Mouse (Mus musculus) heart, adult 2 months (tissue): ENCODE measurements at regions not wholly inside any gene's neighbourhood (a gene's known extent, or its start where the extent isn't known, plus 50 kb on each side); places are given as distances from the start of the nearest gene placed in this dataset.

Experiments
- DNase-seq, 2 experiments: peaks; one replicate each; pipeline ENCODE4 v3.0.0; 2021
- H3K27ac ChIP-seq: fragments of 200-600 bp; 2 replicates; pipeline ENCODE4 v1.8.1; 2022
- H3K27me3 ChIP-seq: fragments of 200-500 bp; 2 replicates; pipeline ENCODE4 v1.6.1; 2012; ENCODE audit warnings: mild to moderate bottlenecking, low read length, inconsistent platforms, mixed read lengths; ENCODE audit not compliant: control insufficient read depth, insufficient read depth
- H3K36me3 ChIP-seq: fragments of 200-500 bp; 2 replicates; pipeline ENCODE4 v1.6.1; 2012; ENCODE audit warnings: low read length, inconsistent platforms; ENCODE audit not compliant: control insufficient read depth, insufficient read depth
- H3K4me1 ChIP-seq: fragments of 200-500 bp; 2 replicates; pipeline ENCODE4 v1.6.1; 2011; ENCODE audit warnings: low read length; ENCODE audit not compliant: control insufficient read depth, insufficient read depth
- H3K4me3 ChIP-seq: fragments of 200-600 bp; 2 replicates; pipeline ENCODE4 v1.8.1; 2022
- H3K79me2 ChIP-seq: fragments of 200-500 bp; replicated peaks from 2 replicates; pipeline ENCODE4 v1.6.1; 2012; ENCODE audit warnings: mild to moderate bottlenecking, inconsistent platforms, low read length, moderate library complexity, mixed read lengths; ENCODE audit not compliant: control insufficient read depth, insufficient read depth
- H3K9ac ChIP-seq: fragments of 200-500 bp; 2 replicates; pipeline ENCODE4 v1.6.1; 2012; ENCODE audit warnings: low read depth, mild to moderate bottlenecking, control low read depth, inconsistent platforms, low read length, mixed read lengths
- CTCF ChIP-seq: fragments of 200-600 bp; IDR thresholded peaks from 2 replicates; pipeline ENCODE4 v1.8.1; 2022; ENCODE audit warnings: antibody characterized with exemption, mild to moderate bottlenecking, moderate library complexity
- EP300 ChIP-seq: fragments of 200-500 bp; IDR thresholded peaks from 2 replicates; pipeline ENCODE4 v1.6.1; 2011; ENCODE audit warnings: low read depth, low read length, control low read depth; ENCODE audit not compliant: insufficient read depth
- POLR2A ChIP-seq: fragments of 200-500 bp; IDR thresholded peaks from 2 replicates; pipeline ENCODE4 v1.6.1; 2011; ENCODE audit warnings: mild to moderate bottlenecking, low read depth, low read length, control low read depth; ENCODE audit not compliant: insufficient read depth
- whole genome bisulfite sequencing: fragments of 180-500 bp; shearing (Covaris S2); methylation state at CpG from one replicate; pipeline ENCODE4 v1.1.7; 2018; 5-methylcytosine and 5-hydroxymethylcytosine counted together
- intact Hi-C: fragments of 180-260 bp; cut with DNase I; formaldehyde crosslinking; loops from one replicate; pipeline ENCODE4 v1.15.1; 2025

DNA sequence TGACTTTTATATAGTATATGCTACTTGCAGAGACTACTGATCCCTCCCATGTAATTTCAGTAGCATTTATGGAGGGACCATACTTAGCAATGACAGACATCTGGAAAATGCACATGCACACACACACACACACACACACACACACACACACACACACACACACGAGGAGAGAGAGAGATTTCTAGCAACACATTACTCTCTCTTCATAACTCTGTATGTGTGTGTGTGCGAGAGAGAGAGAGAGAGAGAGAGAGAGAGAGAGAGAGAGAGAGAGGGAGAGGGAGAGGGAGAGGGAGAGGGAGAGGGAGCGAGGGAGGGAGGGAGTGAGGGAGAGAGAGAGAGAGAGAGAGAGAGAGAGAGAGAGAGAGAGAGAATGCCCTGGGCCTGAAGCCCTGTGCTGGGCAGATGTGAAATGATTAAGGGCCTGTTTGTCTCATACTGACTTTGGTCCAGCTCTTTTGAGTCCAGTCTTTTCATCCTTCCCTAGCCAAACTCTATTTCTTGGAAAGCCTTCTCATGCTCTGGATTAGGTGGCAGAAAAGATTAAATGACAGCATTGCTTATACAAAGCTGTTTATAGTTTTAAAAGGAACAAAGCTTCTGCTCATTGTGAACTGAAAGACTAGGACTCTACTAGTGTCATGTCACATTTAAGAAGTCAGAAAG is 106.4 kb upstream of the 4933402D24Rik start:
- Histone ChIP-seq H3K36me3 (peaks cover 2% of the 10 kb centered on the region; the same call in 1 of the 2 replicates), H3K4me3 (no peak overlapping the region), H3K27me3 (no peaks in the 10 kb centered on the region), H3K9ac (no peak overlapping the region), H3K4me1 (peaks cover 6% of the 10 kb centered on the region), H3K27ac (no peak overlapping the region), H3K79me2 (no peaks in the 10 kb centered on the region)
- intact Hi-C loops, result loop anchor here (10.0 kb wide), 1 partner anchor 239 kb away; no protein-coding TSS in a partner anchor
- TF ChIP-seq CTCF (no peak), EP300 (no peak), POLR2A (no peak)
- 53% methylated on average over 2 of the region's 3 CpGs for WGBS
- no peak for DNase-seq

GRCm38 (mm10) chr1:63871831-63872230 is 102.8 kb upstream of the 4933402D24Rik start:
- Histone ChIP-seq H3K27ac (0 out of 2 replicates have a peak overlapping the region, but pooled peaks have one; percentile 19), H3K4me3 (no peak overlapping the region), H3K36me3 (peaks cover 2% of the 10 kb centered on the region; the same call in 1 of the 2 replicates), H3K4me1 (peaks cover 6% of the 10 kb centered on the region), H3K79me2 (no peaks in the 10 kb centered on the region), H3K9ac (no peak overlapping the region; the same call in 1 of the 2 replicates), H3K27me3 (no peaks in the 10 kb centered on the region)
- TF ChIP-seq POLR2A, result no peak
- no peak for TF ChIP-seq EP300
- TF ChIP-seq CTCF, result no peak
- intact Hi-C loops, result loop anchor here (10.0 kb wide), 1 partner anchor 243 kb away; no protein-coding TSS in a partner anchor
- 32% methylated on average over 6 of the region's 6 CpGs for WGBS
- no peak for DNase-seq

DNA sequence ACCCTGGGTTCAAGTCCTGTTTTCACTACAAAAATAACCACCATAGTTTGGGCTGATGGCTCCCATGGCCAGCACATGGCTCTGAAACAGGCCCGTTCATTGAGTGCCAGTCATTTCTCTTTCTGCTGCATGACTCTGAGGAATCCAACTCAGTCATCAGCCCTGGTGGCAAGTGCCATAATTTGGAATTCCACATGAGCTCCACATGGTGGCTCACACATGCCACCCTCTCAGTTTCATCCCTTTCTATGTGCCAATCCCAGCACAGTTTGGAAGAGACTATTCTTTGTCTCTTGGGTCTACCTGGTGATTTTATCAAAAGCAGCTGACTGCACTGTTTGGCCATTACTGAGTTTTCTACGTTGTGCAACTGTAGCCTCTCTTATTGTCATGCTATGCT is 100.3 kb upstream of the 4933402D24Rik start:
- Histone ChIP-seq H3K9ac (no peak overlapping the region), H3K79me2 (no peaks in the 10 kb centered on the region), H3K36me3 (peaks cover 2% of the 10 kb centered on the region; the same call in 1 of the 2 replicates), H3K4me1 (peaks cover 6% of the 10 kb centered on the region), H3K27ac (no peak overlapping the region), H3K27me3 (no peaks in the 10 kb centered on the region), H3K4me3 (no peak overlapping the region)
- TF ChIP-seq POLR2A, result no peak
- no peak for TF ChIP-seq EP300
- no peak for DNase-seq
- WGBS, result 86% methylated on average over 2 of the region's 2 CpGs
- intact Hi-C loops, result no loop called here

- DNase-seq, result no peak
- Histone ChIP-seq H3K4me1 (no peaks in the 10 kb centered on the region), H3K79me2 (no peaks in the 10 kb centered on the region), H3K9ac (no peak overlapping the region), H3K36me3 (no peaks in the 10 kb centered on the region), H3K4me3 (no peak overlapping the region), H3K27ac (no peak overlapping the region), H3K27me3 (no peaks in the 10 kb centered on the region)
- 36% methylated on average over 6 of the region's 6 CpGs for WGBS
- TF ChIP-seq EP300, result no peak
- TF ChIP-seq POLR2A, result no peak
- TF ChIP-seq CTCF, result no peak
- intact Hi-C loops, result no loop called here
These were observed 89.0 kb upstream of the 4933402D24Rik start for GRCm38 (mm10) chr1:63857933-63858649.

GRCm38 (mm10) chr1:63857468-63857867 is 88.4 kb upstream of the 4933402D24Rik start:
- Histone ChIP-seq H3K79me2 (no peaks in the 10 kb centered on the region), H3K27ac (no peak overlapping the region), H3K4me3 (no peak overlapping the region), H3K9ac (no peak overlapping the region), H3K27me3 (no peaks in the 10 kb centered on the region), H3K4me1 (no peaks in the 10 kb centered on the region), H3K36me3 (no peaks in the 10 kb centered on the region)
- 48% methylated on average over 5 of the region's 5 CpGs for WGBS
- no peak for TF ChIP-seq CTCF
- TF ChIP-seq POLR2A, result no peak
- no peak for TF ChIP-seq EP300
- DNase-seq, result no peak
- intact Hi-C loops, result no loop called here

DNA sequence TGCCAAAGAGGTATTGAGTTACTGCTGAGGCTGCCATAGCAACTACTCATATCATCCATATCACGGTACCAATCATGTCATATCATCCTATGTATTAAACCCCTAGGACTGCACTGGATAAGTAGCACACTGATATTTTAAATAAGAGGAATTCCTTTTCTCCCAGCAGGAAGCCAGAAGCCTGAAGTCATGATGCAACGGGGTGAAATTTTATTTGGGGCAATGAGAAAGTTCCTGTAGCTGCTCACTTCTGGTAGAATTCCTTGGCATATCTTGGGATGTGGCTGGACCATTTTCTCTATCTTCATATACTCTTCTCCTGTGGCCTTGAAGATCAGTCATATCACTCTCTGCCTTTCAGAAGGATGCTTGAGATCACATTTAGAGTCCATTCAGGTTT is 87.3 kb upstream of the 4933402D24Rik start:
- Histone ChIP-seq H3K27ac (no peak overlapping the region), H3K27me3 (no peaks in the 10 kb centered on the region), H3K4me3 (no peak overlapping the region), H3K4me1 (no peaks in the 10 kb centered on the region), H3K9ac (no peak overlapping the region), H3K79me2 (no peaks in the 10 kb centered on the region), H3K36me3 (no peaks in the 10 kb centered on the region)
- TF ChIP-seq POLR2A (no peak), CTCF (no peak), EP300 (no peak)
- WGBS, result 84% methylated on average over 2 of the region's 2 CpGs
- intact Hi-C loops, result no loop called here
- no peak for DNase-seq
